Mouse (Mus musculus) hindbrain, embryonic 12.5 days (tissue): ENCODE results near the gene Il11ra1. TPM values are rescaled to one million over a fixed set of nuclear protein-coding genes. Genes with fewer than 3 reads are reported as not detected.
A peak's percentile ranks its signal among the peaks of the same experiment; 100 is the strongest.

Source experiments
- ATAC-seq: fragments of 200-750 bp; cut with Nextera tagmentation; 2 replicates; pipeline ENCODE4 v1.8.0; 2017; ENCODE audit warnings: moderate TSS enrichment; ENCODE audit not compliant: low FRiP score
- H3K27ac ChIP-seq: fragments of 300-500 bp; sonication (generic); 2 replicates; pipeline ENCODE4 v1.5.1; 2016; ENCODE audit warnings: mild to moderate bottlenecking
- H3K27me3 ChIP-seq: fragments of 300-500 bp; sonication (generic); 2 replicates; pipeline ENCODE4 v1.6.1; 2016; ENCODE audit warnings: mild to moderate bottlenecking
- H3K36me3 ChIP-seq: fragments of 300-500 bp; sonication (generic); 2 replicates; pipeline ENCODE4 v1.6.1; 2016; ENCODE audit warnings: mild to moderate bottlenecking
- H3K4me1 ChIP-seq: fragments of 300-500 bp; sonication (generic); 2 replicates; pipeline ENCODE4 v1.6.1; 2016
- H3K4me2 ChIP-seq: fragments of 300-500 bp; sonication (generic); replicated peaks from 2 replicates; pipeline ENCODE4 v1.6.1; 2016; ENCODE audit warnings: mild to moderate bottlenecking
- H3K4me3 ChIP-seq: fragments of 300-500 bp; sonication (generic); 2 replicates; pipeline ENCODE4 v1.5.1; 2016; ENCODE audit warnings: mild to moderate bottlenecking
- H3K9ac ChIP-seq: fragments of 300-500 bp; sonication (generic); 2 replicates; pipeline ENCODE4 v1.6.1; 2016; ENCODE audit warnings: mild to moderate bottlenecking, moderate library complexity
- H3K9me3 ChIP-seq: fragments of 300-500 bp; sonication (generic); replicated peaks from 2 replicates; pipeline ENCODE4 v1.6.1; 2016; ENCODE audit warnings: mild to moderate bottlenecking
- WGBS: fragments of 180-500 bp; shearing (Covaris S2); methylation state at CpG from one replicate; pipeline ENCODE4 v1.1.7; 2016; 5-methylcytosine and 5-hydroxymethylcytosine counted together
- polyA plus RNA-seq: library from polyadenylated mRNA; unstranded; fragments of >200 nt; fragmentation: Nextera tagmentation; extraction: Ambion mirVana; gene quantifications from 2 replicates; pipeline ENCODE4 v1.2.1, GENCODE M21; 2016

Il11ra1 gene
- polyA plus RNA-seq, 1 experiment from 2014 or later = 125 TPM

GRCm38 (mm10) chr4:41738256-41738603 is 38.4 kb downstream of the Il11ra1 start:
- H3K27me3 ChIP-seq = peaks cover 7% of the 10 kb centered on the region
- 53% methylated on average over 1 of the region's 1 CpGs for WGBS
- H3K9me3 ChIP-seq = no peaks in the 10 kb centered on the region; the same call in 1 of the 2 replicates
- ATAC-seq = no peak
- no peak overlapping the region for H3K4me2 ChIP-seq
- no peak overlapping the region for H3K9ac ChIP-seq
- H3K27ac ChIP-seq = no peak overlapping the region
- H3K4me3 ChIP-seq = no peak overlapping the region
- peaks cover 13% of the 10 kb centered on the region; the same call in 1 of the 2 replicates for H3K36me3 ChIP-seq
- H3K4me1 ChIP-seq = peaks cover 17% of the 10 kb centered on the region

GRCm38 (mm10) chr4:41739260-41739659 is 39.5 kb downstream of the Il11ra1 start:
- 96% methylated on average over 13 of the region's 13 CpGs for WGBS
- no peaks in the 10 kb centered on the region for H3K27me3 ChIP-seq
- no peak overlapping the region for H3K27ac ChIP-seq
- H3K36me3 ChIP-seq = peaks cover 13% of the 10 kb centered on the region; the same call in 1 of the 2 replicates
- H3K9ac ChIP-seq = 0 out of 2 replicates have a peak overlapping the region, but pooled peaks have one; percentile 24
- peaks cover 17% of the 10 kb centered on the region for H3K4me1 ChIP-seq
- no peak overlapping the region for H3K4me3 ChIP-seq
- H3K9me3 ChIP-seq = no peaks in the 10 kb centered on the region; the same call in 1 of the 2 replicates
- ATAC-seq = no peak
- H3K4me2 ChIP-seq = peak overlapping the region; percentile 90; the same call in 1 of the 2 replicates

GRCm38 (mm10) chr4:41740380-41741157 is 40.8 kb downstream of the Il11ra1 start:
- Histone ChIP-seq H3K4me2 (peak overlapping the region; percentile 90), H3K36me3 (peaks cover 13% of the 10 kb centered on the region; the same call in 1 of the 2 replicates), H3K9me3 (no peaks in the 10 kb centered on the region; the same call in 1 of the 2 replicates), H3K27ac (peak overlapping the region; percentile 87), H3K27me3 (no peaks in the 10 kb centered on the region), H3K9ac (peak overlapping the region; percentile 77), H3K4me3 (peak overlapping the region; percentile 69), H3K4me1 (peaks cover 17% of the 10 kb centered on the region)
- peak; percentile 85 for ATAC-seq
- WGBS = 1% methylated on average over 48 of the region's 48 CpGs

GRCm38 (mm10) chr4:41741158-41741560 is 41.4 kb downstream of the Il11ra1 start:
- WGBS = under 1% methylated on average over 27 of the region's 27 CpGs
- Histone ChIP-seq H3K4me1 (peaks cover 17% of the 10 kb centered on the region), H3K36me3 (peaks cover 13% of the 10 kb centered on the region; the same call in 1 of the 2 replicates), H3K9me3 (peaks cover 4% of the 10 kb centered on the region), H3K9ac (peak overlapping the region; percentile 77), H3K4me3 (peak overlapping the region; percentile 69), H3K4me2 (peak overlapping the region; percentile 90), H3K27me3 (no peaks in the 10 kb centered on the region), H3K27ac (peak overlapping the region; percentile 87)
- ATAC-seq = peak; percentile 97

- Histone ChIP-seq H3K4me1 (peaks cover 17% of the 10 kb centered on the region), H3K4me3 (no peak overlapping the region), H3K9ac (no peak overlapping the region), H3K27ac (no peak overlapping the region), H3K9me3 (peaks cover 10% of the 10 kb centered on the region), H3K27me3 (no peaks in the 10 kb centered on the region), H3K4me2 (no peak overlapping the region), H3K36me3 (peaks cover 6% of the 10 kb centered on the region; the same call in 1 of the 2 replicates)
- 73% methylated on average over 2 of the region's 2 CpGs for WGBS
- no peak for ATAC-seq
Measured at GRCm38 (mm10) chr4:41744131-41744530, 44.3 kb downstream of the Il11ra1 start.

- Histone ChIP-seq H3K9me3 (peaks cover 10% of the 10 kb centered on the region), H3K9ac (no peak overlapping the region), H3K36me3 (0 out of 2 replicates have a peak, but pooled peaks cover 3% of the 10 kb centered on the region), H3K27ac (no peak overlapping the region), H3K4me1 (peaks cover 8% of the 10 kb centered on the region), H3K4me3 (no peak overlapping the region), H3K27me3 (no peaks in the 10 kb centered on the region), H3K4me2 (no peak overlapping the region)
- no peak for ATAC-seq
- 68% methylated on average over 1 of the region's 1 CpGs for WGBS
Measured at GRCm38 (mm10) chr4:41745021-41745420, 45.2 kb downstream of the Il11ra1 start.

GRCm38 (mm10) chr4:41754797-41755337 is 55.1 kb downstream of the Il11ra1 start, which contains the start of gene Galt:
Galt (plus strand) TSS chr4:41755228.
- Histone ChIP-seq H3K4me2 (peak within 1 kb of the TSS; percentile 91), H3K9ac (peak within 1 kb of the TSS; percentile 78), H3K4me1 (peaks cover 13% of the 10 kb centered on the region), H3K4me3 (peak within 1 kb of the TSS; percentile 71), H3K9me3 (no peaks in the 10 kb centered on the region), H3K27me3 (no peaks in the 10 kb centered on the region), H3K36me3 (0 out of 2 replicates have a peak, but pooled peaks cover 3% of the 10 kb centered on the region), H3K27ac (peak within 1 kb of the TSS; percentile 78)
- 14% methylated on average over 14 of the region's 14 CpGs for WGBS
- ATAC-seq = peak; percentile 59

GRCm38 (mm10) chr4:41755338-41756305 is 55.8 kb downstream of the Il11ra1 start, which contains the start of gene Sigmar1:
Sigmar1 (minus strand) TSS chr4:41756157.
- peaks cover 21% of the 10 kb centered on the region for H3K4me1 ChIP-seq
- H3K4me2 ChIP-seq = peak within 1 kb of the TSS; percentile 91
- under 1% methylated on average over 57 of the region's 57 CpGs for WGBS
- no peaks in the 10 kb centered on the region for H3K9me3 ChIP-seq
- peak within 1 kb of the TSS; percentile 78 for H3K9ac ChIP-seq
- peak within 1 kb of the TSS; percentile 71 for H3K4me3 ChIP-seq
- H3K36me3 ChIP-seq = 0 out of 2 replicates have a peak, but pooled peaks cover 3% of the 10 kb centered on the region
- H3K27me3 ChIP-seq = no peaks in the 10 kb centered on the region
- peak within 1 kb of the TSS; percentile 78 for H3K27ac ChIP-seq
- ATAC-seq = peak; percentile 69

GRCm38 (mm10) chr4:41756440-41756839 is 56.7 kb downstream of the Il11ra1 start:
- Histone ChIP-seq H3K36me3 (0 out of 2 replicates have a peak, but pooled peaks cover 3% of the 10 kb centered on the region), H3K27me3 (no peaks in the 10 kb centered on the region), H3K4me1 (peaks cover 29% of the 10 kb centered on the region), H3K27ac (no peak overlapping the region), H3K9me3 (no peaks in the 10 kb centered on the region), H3K4me2 (peak overlapping the region; percentile 91), H3K4me3 (peak overlapping the region; percentile 71), H3K9ac (peak overlapping the region; percentile 78; the same call in 1 of the 2 replicates)
- no peak for ATAC-seq
- 73% methylated on average over 8 of the region's 8 CpGs for WGBS

GRCm38 (mm10) chr4:41757321-41757720 is 57.5 kb downstream of the Il11ra1 start:
- ATAC-seq = no peak
- H3K27ac ChIP-seq = no peak overlapping the region
- peak overlapping the region; percentile 23; the same call in 1 of the 2 replicates for H3K9ac ChIP-seq
- WGBS = 91% methylated on average over 13 of the region's 13 CpGs
- peaks cover 38% of the 10 kb centered on the region for H3K4me1 ChIP-seq
- H3K27me3 ChIP-seq = no peaks in the 10 kb centered on the region
- H3K4me2 ChIP-seq = no peak overlapping the region
- H3K36me3 ChIP-seq = 0 out of 2 replicates have a peak, but pooled peaks cover 3% of the 10 kb centered on the region
- H3K4me3 ChIP-seq = no peak overlapping the region
- no peaks in the 10 kb centered on the region for H3K9me3 ChIP-seq

GRCm38 (mm10) chr4:41758021-41758420 is 58.2 kb downstream of the Il11ra1 start:
- Histone ChIP-seq H3K4me2 (no peak overlapping the region), H3K9ac (no peak overlapping the region), H3K4me1 (peaks cover 41% of the 10 kb centered on the region), H3K4me3 (no peak overlapping the region), H3K27me3 (no peaks in the 10 kb centered on the region), H3K27ac (no peak overlapping the region), H3K36me3 (0 out of 2 replicates have a peak, but pooled peaks cover 3% of the 10 kb centered on the region), H3K9me3 (no peaks in the 10 kb centered on the region)
- 82% methylated on average over 11 of the region's 11 CpGs for WGBS
- ATAC-seq = no peak
